Mouse (Mus musculus): Measurements from ENCODE around the gene Stap1.

Stap1 gene

DNA sequence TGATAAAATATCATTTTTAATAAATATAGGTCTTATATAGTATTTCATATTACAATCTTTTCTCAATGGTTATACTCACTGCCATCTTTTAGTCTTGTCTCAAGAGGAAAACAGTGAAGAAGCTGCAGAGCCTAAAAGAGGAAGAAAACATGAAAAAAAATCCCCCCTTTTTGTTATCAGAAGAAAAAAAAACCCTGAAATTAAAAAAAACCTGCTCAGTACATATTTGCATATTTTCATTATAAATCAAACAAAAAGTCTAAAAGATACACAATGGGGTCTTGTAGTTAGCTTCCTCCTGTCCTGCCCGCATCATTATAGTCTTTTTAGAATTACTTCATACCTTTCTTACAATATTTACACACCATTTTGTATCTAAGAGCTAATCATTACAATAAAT, 57.2 kb downstream of the Stap1 start:
- DNase-seq (ENCODE audit: low read depth, low spot score): no peak

DNA sequence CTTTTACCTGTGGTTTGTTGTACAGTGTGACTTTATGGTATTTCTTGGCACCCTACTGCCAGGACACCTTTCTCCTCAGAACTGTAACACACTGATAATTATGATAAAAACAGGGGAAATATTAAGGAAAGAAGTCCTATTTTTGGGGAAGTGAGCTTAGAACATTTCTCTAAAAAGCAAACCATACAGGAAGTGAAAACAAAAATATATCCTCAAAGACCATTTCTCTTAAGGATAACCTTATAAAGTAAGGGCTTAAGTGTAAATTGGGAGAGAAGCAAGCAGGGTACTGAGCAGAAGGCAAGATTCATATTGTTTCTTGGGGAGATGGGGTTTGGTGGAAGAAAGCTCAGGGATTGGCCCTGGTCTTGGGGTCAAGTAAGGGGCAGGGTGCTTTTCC, 58.3 kb downstream of the Stap1 start:
- no peak for DNase-seq (ENCODE audit: low read depth, low spot score)

Data from WW6 (cell line).